Mouse (Mus musculus): ENCODE data around the gene Klf1.

DNA sequence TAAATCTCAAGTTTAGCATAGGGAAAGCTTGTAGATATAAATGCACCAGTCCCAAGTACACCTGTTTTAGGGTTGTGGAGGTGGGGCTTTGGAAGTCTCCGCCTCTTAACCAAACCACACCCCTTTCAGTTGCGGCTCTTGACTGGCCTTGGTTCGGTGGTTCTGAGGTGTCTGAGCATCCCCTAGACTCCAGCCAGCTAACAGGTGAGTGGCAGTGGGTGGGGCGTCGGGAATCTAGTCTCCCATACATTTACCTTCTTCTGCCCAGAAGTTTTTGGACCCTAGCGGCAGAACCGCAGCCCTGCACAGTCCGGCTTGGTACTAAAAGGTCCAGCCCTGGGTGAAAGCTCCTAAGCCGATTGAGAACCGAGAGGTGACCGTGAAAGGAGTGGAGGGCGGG lies 48.0 kb downstream of the Klf1 start:
- TF ChIP-seq CTCF (IDR thresholded peaks at IDR 0.05; ENCODE audit: extremely low read depth, insufficient read depth, low read length) = no peak
- no peak for TF ChIP-seq POLR2A (IDR thresholded peaks at IDR 0.05; ENCODE audit: extremely low read depth, insufficient read depth, low read length)

Measured in cortical plate, adult 2 months (tissue).